Mouse (Mus musculus) urinary bladder, adult 18-20 months (tissue): Measurements from ENCODE around the gene Ccdc155.

Source experiments
- DNase-seq, 2 experiments: peaks; one replicate each; pipeline ENCODE4 v3.0.0; 2022; ENCODE audit warnings: low spot score in 2 of 2, mixed read lengths in 2 of 2

Ccdc155 gene

DNA sequence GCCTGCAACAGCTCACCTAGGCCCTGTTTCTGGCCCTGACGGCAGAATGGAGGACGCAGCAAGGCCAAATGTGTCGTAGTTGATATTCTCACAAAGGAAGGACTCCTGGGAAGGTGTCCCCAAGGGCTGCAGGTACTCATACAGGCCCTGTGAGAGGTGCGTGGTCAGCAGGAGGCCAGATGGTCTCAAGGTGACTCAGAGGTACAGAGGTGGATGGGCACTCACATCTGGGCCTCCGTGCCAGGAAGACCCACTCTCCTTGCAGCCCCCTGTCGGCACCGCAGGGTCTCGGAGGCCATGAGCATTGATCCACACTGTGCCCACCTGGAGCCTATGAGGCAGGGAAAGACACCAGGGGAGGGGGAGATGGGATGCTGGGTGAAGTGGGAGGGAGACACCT, 59.2 kb downstream of the Ccdc155 start:
- DNase-seq: no peak

DNA sequence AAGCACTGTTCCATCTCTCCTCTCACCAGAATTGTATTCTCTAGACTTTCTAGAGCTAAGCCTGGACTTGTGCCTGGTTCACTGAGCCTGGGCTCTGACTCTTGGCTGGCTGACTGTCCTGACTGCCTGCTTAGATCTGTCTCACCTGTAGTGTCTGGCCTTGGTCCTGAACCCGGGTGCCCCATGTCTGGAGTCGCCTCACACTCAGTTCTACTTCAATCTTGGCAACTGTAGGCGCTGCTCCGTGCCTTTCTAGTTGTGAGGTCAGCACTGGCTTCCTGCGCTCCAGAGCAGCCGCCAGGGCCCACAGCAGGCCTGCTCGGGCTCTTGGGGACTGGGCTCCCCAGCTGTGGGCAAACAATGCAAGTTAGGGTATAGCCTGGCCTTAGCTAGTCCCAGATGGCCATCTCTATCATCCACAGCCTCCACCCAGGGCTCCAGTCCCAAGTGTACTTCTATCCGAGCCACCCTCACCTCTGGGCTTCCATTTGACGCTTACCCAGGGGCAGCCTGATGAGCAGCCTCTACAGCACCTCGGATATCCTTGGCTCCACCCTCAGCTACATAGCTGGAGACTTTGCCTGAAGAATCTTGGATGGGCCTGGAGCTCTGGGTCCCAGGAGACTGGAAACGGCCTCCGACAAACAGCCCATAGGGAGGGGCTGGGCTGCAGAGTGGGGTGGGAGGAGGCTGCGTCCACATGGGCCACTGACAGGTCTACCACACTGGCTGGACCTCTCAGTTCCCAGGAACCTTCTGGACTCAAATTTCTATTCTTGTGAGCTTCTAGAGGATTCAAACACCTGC, 60.1 kb downstream of the Ccdc155 start:
- no peak for DNase-seq

DNA sequence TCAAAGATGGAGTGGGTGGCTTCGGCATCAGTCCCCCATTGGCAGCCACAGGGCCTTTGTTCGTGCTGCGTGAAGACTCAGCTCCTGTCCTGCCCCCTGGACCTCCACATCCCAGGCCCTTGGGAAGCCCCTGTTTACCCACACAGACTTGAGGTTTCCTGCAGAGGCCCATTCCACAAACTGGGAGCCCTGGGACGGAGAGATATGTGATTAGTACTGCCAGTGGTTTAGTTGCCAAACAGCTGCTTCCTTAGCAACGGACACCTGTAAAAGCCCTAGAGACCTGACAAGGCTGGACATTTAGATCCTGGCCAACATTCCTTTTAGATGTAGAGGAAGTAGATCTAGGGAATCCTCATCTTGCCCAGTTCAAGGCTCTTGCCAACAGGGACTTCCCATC, 62.8 kb downstream of the Ccdc155 start:
- DNase-seq: no peak

DNA sequence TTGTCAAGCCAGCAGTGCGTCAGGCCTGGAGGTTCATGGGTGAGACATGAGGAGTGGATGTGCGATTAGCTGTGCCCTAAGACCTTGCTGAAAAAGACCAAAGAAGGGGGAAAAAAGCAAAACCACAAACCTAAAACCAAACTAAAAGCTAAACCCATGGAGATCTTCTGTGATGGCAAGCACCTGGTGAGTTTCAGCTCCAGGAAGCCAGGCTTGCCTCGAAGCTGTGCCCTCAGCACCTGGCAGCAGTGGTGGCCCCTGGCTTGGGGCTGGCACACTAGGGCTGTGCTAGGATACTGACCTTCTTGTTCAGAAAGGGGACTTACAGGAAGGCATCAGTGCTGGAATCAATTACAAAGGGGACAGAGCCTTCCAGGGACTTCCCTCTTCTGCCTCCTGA, 63.4 kb downstream of the Ccdc155 start:
- DNase-seq: no peak

DNA sequence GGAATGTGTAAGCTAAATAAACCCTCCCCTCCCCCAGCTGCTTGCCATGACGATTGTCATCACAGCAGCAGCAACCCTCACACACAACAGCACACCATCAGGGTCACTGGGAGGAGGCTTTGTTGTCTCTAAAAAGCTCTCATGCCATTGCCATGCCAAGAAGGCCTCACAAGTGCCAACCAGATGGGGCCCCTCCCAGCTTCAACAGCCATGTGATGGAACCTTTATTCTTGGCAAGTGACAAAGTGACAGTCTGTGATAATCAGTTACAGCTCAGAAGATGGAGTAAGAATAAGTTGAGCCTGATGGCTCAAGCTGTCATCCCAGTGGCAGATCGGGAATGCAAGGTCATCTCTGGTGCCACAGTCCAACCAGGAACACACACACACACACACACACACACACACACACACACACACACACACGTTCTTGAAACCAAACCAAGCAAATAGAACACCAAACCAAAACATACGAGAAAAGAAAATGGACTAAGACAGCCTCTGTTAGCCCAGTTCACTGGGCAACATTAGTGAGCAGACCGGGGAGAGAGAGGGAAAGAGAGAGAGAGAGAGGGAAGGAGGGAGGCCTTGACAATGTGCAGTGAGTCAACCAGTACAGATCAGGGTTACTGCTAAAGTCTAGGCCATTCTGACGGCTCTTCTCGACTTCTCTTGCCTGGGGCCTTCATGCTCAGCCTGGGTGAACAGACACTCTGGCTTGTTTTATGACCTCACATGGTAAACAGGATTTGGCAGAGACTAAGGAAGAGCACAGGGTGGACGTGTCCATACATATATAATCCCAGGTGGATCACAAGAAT, 64.6 kb downstream of the Ccdc155 start:
- no peak for DNase-seq

DNA sequence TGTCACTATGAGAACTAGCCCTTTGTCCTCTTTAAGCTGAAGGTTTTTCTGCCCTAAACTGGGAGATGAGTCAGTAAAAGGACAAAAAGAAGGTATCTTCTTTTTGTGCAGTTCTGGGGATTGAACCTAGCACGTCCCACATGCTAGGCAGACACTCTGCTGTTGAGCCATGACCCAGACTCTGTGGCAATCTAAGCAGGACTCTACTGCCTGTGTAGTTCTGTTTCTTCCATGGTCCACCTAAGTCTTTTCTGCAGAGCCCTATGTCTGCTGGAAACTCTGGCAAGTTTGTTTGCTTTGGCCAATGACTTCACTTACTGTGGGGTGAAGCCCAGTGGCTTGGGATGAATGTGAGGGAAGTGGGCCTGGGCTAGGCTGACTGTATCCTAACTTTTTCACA, 66.3 kb downstream of the Ccdc155 start:
- no peak for DNase-seq

DNA sequence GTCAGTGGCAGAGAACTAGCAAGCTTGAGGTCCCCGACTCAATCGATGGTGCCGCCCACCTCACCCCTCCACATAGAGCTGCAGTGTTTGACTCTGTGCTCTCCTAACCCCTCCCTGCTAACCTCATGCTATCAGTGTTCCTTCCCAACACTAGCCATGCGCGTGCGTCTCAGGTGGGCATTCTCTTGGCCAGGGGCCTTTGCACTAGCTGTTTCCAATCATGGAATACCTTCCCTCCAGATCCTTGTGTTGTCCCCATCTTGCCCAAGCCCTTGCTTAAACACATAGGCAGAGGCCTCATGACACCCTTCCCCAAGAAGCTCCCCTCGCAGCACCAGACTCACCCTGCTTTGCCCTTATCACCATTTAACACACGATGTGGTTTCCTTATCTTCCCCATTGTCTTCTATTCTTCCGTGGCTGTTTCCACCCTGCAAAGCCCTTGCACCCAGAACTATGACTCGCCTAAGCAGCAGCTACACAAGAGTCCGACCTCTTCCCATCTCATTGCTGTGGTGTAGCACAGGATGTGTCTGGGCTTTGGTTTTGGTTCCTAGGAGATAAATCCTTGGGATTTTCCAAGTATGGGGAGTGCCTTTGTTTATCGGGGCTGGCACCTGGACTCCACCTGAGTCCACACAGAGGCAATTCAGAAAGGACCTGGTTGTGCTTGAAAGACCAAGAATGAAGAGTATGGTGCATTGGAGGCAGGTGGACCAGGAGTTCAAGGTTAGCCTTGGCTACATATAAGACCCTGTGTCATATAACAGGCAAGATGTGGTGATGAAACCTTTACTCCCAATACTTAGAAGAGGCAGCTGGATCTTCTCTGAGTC, 67.3 kb downstream of the Ccdc155 start:
- no peak for DNase-seq

DNA sequence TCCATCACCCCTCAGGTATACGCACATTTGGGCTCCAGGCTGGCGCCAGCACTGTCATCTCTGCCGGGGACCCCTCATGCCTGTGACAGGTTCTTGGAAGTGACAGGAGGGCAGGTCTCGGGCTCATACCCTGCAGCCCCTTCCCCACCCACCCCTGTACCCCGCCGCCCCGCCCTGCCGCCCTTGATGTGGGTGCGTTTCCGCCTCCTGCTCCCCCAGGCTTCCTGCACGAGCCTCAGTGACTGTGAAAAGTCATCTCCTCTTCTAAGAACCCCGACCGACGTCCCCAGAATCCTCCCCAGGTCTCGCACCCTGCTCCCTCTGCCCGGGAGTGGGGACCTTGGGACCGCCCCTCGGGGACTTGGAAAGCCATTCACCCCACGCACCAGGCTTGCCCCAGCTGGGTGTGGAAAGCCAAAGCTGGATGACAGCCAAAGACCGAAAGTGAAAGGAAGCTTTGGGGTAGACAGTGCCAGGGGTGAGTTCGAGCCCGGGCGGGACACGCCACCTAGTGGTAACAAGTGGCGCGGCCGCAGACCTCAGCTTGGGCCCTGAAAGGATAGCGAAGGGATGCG, 68.6 kb downstream of the Ccdc155 start, which contains the start of the genes Gm45713 and Flt3l:
TSS of gene Gm45713 (minus strand) at position 239 of the 575 bp plus-strand sequence.
TSS of gene Flt3l (minus strand) at position 440 of the 575 bp plus-strand sequence.
- DNase-seq: peak; percentile 90 to 91

DNA sequence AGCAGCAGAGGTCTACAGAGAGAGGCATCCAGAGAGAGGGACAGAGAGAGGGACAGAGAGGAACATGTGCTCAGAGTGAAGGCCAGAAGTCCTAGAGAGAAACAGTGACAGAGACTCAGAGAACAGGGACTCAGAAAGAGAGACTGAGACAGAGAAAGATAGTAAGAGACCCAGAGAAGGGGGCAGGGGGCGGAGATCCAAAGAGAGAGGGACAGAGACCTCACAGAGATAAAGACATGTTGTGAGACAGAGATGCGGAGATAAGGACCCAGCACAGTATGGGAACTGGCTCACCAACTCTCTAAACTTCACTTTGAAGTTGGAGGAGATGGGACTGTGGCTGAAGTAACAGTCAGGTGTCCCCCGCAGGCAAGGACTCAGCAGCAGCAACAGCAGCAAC, 69.3 kb downstream of the Ccdc155 start:
- no peak for DNase-seq

DNA sequence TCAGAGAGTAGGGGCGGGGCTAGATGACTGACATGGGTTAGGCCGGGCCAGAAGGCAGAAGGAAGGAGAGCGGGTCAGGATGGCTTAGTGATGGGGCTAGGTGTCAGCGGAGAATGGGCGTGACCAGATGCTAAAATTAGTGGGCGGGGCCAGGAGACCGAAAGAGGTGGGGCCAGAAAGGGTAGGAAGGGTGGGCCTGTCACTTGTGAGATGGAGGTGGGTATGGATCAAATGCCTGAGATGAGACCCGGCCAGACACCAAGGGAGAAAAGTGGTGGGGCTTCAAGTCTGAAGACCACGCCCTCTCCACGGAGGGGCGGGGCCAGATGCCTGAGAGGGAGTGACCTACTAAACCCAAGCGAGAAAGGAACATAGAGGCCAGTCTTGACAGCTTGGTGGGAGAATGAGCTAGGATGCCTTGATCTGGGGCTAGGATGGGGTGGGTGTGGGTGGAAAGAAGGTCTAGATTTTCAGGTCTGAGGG, 70.1 kb downstream of the Ccdc155 start:
- no peak for DNase-seq
